Mouse (Mus musculus): ENCODE measurements around the gene Pdcl3. TPM values are rescaled to one million over a fixed set of nuclear protein-coding genes. Genes with fewer than 3 reads are reported as not detected.
"Not testable (repeated sequence)": the region's sequence is repeated elsewhere in the genome, so short reads cannot be mapped to it uniquely, and the experiment has no call there.

Pdcl3 gene
- polyA plus RNA-seq, 1 experiment from 2014 or later = 157 TPM

GRCm38 (mm10) chr1:39035817-39036216 lies 50.4 kb downstream of the Pdcl3 start:
- no peaks in the 10 kb centered on the region for H3K36me3 ChIP-seq (ENCODE audit: control insufficient read depth, insufficient read depth, low read length)
- no peak overlapping the region for H3K4me3 ChIP-seq (ENCODE audit: low read depth, low read length)
- H3K4me1 ChIP-seq (replicated peaks; ENCODE audit: control insufficient read depth, insufficient read depth, low read length) = no peaks in the 10 kb centered on the region
- no peak overlapping the region for H3K9ac ChIP-seq (ENCODE audit: low read length)
- H3K9me3 ChIP-seq (ENCODE audit: control insufficient read depth, low read length) = no peaks in the 10 kb centered on the region
- H3K27ac ChIP-seq (ENCODE audit: low read depth, low read length) = no peak overlapping the region
- H3K4me2 ChIP-seq (ENCODE audit: low read depth, low read length, severe bottlenecking) = no peak overlapping the region
- DNase-seq (ENCODE audit: low spot score) (no peak), ATAC-seq (replicated peaks; ENCODE audit: low FRiP score) (no peak)
- WGBS = 91% methylated on average over 9 of the region's 9 CpGs
- H3K27me3 ChIP-seq (ENCODE audit: control insufficient read depth, insufficient read depth, low read length) = no peaks in the 10 kb centered on the region

- Histone ChIP-seq H3K4me3 (ENCODE audit: low read depth, low read length) (no peak overlapping the region), H3K27me3 (ENCODE audit: control insufficient read depth, insufficient read depth, low read length) (no peaks in the 10 kb centered on the region), H3K27ac (ENCODE audit: low read depth, low read length) (no peak overlapping the region), H3K9ac (ENCODE audit: low read length) (no peak overlapping the region), H3K9me3 (ENCODE audit: control insufficient read depth, low read length) (no peaks in the 10 kb centered on the region), H3K4me2 (ENCODE audit: low read depth, low read length, severe bottlenecking) (no peak overlapping the region), H3K36me3 (ENCODE audit: control insufficient read depth, insufficient read depth, low read length) (no peaks in the 10 kb centered on the region), H3K4me1 (replicated peaks; ENCODE audit: control insufficient read depth, insufficient read depth, low read length) (peaks cover 7% of the 10 kb centered on the region)
- WGBS = 86% methylated on average over 2 of the region's 2 CpGs
- no peak for DNase-seq (ENCODE audit: low spot score)
- no peak for ATAC-seq (replicated peaks; ENCODE audit: low FRiP score)
These were observed 56.8 kb downstream of the Pdcl3 start for GRCm38 (mm10) chr1:39042188-39042587.

GRCm38 (mm10) chr1:39044442-39044841 lies 59.0 kb downstream of the Pdcl3 start:
- H3K4me1 ChIP-seq (replicated peaks; ENCODE audit: control insufficient read depth, insufficient read depth, low read length); H3K4me2 ChIP-seq (ENCODE audit: low read depth, low read length, severe bottlenecking); DNase-seq (ENCODE audit: low spot score); H3K9ac ChIP-seq (ENCODE audit: low read length); ATAC-seq (replicated peaks; ENCODE audit: low FRiP score); H3K9me3 ChIP-seq (ENCODE audit: control insufficient read depth, low read length); H3K27ac ChIP-seq (ENCODE audit: low read depth, low read length); H3K4me3 ChIP-seq (ENCODE audit: low read depth, low read length); H3K36me3 ChIP-seq (ENCODE audit: control insufficient read depth, insufficient read depth, low read length); H3K27me3 ChIP-seq (ENCODE audit: control insufficient read depth, insufficient read depth, low read length): not testable (repeated sequence)
- WGBS = 88% methylated on average over 1 of the region's 1 CpGs

- Histone ChIP-seq H3K4me3 (ENCODE audit: low read depth, low read length) (no peak overlapping the region), H3K27ac (ENCODE audit: low read depth, low read length) (peak overlapping the region; percentile 85), H3K9ac (ENCODE audit: low read length) (0 out of 2 replicates have a peak overlapping the region, but pooled peaks have one; percentile 13), H3K27me3 (ENCODE audit: control insufficient read depth, insufficient read depth, low read length) (no peaks in the 10 kb centered on the region), H3K4me1 (replicated peaks; ENCODE audit: control insufficient read depth, insufficient read depth, low read length) (peaks cover 7% of the 10 kb centered on the region), H3K9me3 (ENCODE audit: control insufficient read depth, low read length) (peaks cover 2% of the 10 kb centered on the region; the same call in 1 of the 2 replicates), H3K36me3 (ENCODE audit: control insufficient read depth, insufficient read depth, low read length) (no peaks in the 10 kb centered on the region), H3K4me2 (ENCODE audit: low read depth, low read length, severe bottlenecking) (no peak overlapping the region)
- WGBS = 6% methylated on average over 7 of the region's 7 CpGs
- ATAC-seq (replicated peaks; ENCODE audit: low FRiP score) (peak; percentile 66), DNase-seq (ENCODE audit: low spot score) (peak; percentile 59)
These were observed 61.3 kb downstream of the Pdcl3 start for GRCm38 (mm10) chr1:39046689-39047088.

Other genes starting within 250 kb of the Pdcl3 start
- gene Lonrf2, start 148.9 kb upstream of the Pdcl3 start, polyA plus RNA-seq (2014; fragmentation: Nextera tagmentation; extraction: Ambion mirVana) = 2.4 and 2.9 TPM in 2 replicates
- gene Chst10, start 87.4 kb upstream of the Pdcl3 start, polyA plus RNA-seq (2014; fragmentation: Nextera tagmentation; extraction: Ambion mirVana) = 19.7 and 22.1 TPM in 2 replicates
- not detected in 2 replicates for gene Nms, start 46.5 kb upstream of the Pdcl3 start, polyA plus RNA-seq (2014; fragmentation: Nextera tagmentation; extraction: Ambion mirVana)
- 0.07 TPM in 1 of 2 replicates, not detected in the other for gene Npas2, start 208.1 kb downstream of the Pdcl3 start, polyA plus RNA-seq (2014; fragmentation: Nextera tagmentation; extraction: Ambion mirVana)